Mouse (Mus musculus) kidney, embryonic 16.5 days (tissue): ENCODE measurements at regions not wholly inside any gene's neighbourhood (a gene's known extent, or its start where the extent isn't known, plus 50 kb on each side); places are given as distances from the start of the nearest gene placed in this dataset.

ENCODE experiments used
- ATAC-seq: fragments of 200-750 bp; cut with Nextera tagmentation; 2 replicates; pipeline ENCODE4 v1.8.0; 2017; ENCODE audit warnings: moderate TSS enrichment; ENCODE audit not compliant: low FRiP score, low TSS enrichment
- H3K27ac ChIP-seq: fragments of 300-500 bp; sonication (generic); 2 replicates; pipeline ENCODE4 v1.5.1; 2014; ENCODE audit warnings: low read length
- H3K27me3 ChIP-seq: fragments of 300-500 bp; sonication (generic); 2 replicates; pipeline ENCODE4 v1.6.1; 2014; ENCODE audit warnings: low read length, control low read depth, mixed read lengths; ENCODE audit not compliant: insufficient read depth
- H3K36me3 ChIP-seq: fragments of 300-500 bp; sonication (generic); 2 replicates; pipeline ENCODE4 v1.6.1; 2014; ENCODE audit warnings: low read length, control low read depth, mixed read lengths; ENCODE audit not compliant: insufficient read depth
- H3K4me1 ChIP-seq: fragments of 300-500 bp; sonication (generic); 2 replicates; pipeline ENCODE4 v1.6.1; 2014; ENCODE audit warnings: low read length, control low read depth, mixed read lengths; ENCODE audit not compliant: insufficient read depth
- H3K4me2 ChIP-seq: fragments of 300-500 bp; sonication (generic); replicated peaks from 2 replicates; pipeline ENCODE4 v1.6.1; 2014; ENCODE audit warnings: low read depth, low read length
- H3K4me3 ChIP-seq: fragments of 300-500 bp; sonication (generic); 2 replicates; pipeline ENCODE4 v1.5.1; 2014; ENCODE audit warnings: mild to moderate bottlenecking, low read length
- H3K9ac ChIP-seq: fragments of 300-500 bp; sonication (generic); replicated peaks from 2 replicates; pipeline ENCODE4 v1.6.1; 2014; ENCODE audit warnings: low read length
- H3K9me3 ChIP-seq: fragments of 300-500 bp; sonication (generic); 2 replicates; pipeline ENCODE4 v1.6.1; 2016; ENCODE audit warnings: low read length, control low read depth
- WGBS: fragments of 180-500 bp; shearing (Covaris S2); extraction: QIAGEN DNeasy Blood & Tissue Kit; methylation state at CpG from one replicate; pipeline ENCODE4 v1.1.7; 2014; 5-methylcytosine and 5-hydroxymethylcytosine counted together

- Histone ChIP-seq H3K4me2 (no peak overlapping the region), H3K27me3 (no peaks in the 10 kb centered on the region), H3K9ac (no peak overlapping the region), H3K4me1 (no peaks in the 10 kb centered on the region), H3K27ac (no peak overlapping the region), H3K9me3 (no peaks in the 10 kb centered on the region), H3K36me3 (no peaks in the 10 kb centered on the region), H3K4me3 (no peak overlapping the region)
- 87% methylated on average over 9 of the region's 9 CpGs for WGBS
- ATAC-seq, result no peak
These were observed 97.3 kb upstream of the Epb41l3 start for GRCm38 (mm10) chr17:68978151-68978550.

- H3K4me3 ChIP-seq, result no peak overlapping the region
- no peak overlapping the region for H3K4me2 ChIP-seq
- H3K36me3 ChIP-seq, result no peaks in the 10 kb centered on the region
- no peaks in the 10 kb centered on the region for H3K27me3 ChIP-seq
- H3K27ac ChIP-seq, result no peak overlapping the region
- ATAC-seq, result no peak
- H3K9me3 ChIP-seq, result no peaks in the 10 kb centered on the region
- WGBS, result 64% methylated on average over 11 of the region's 11 CpGs
- no peak overlapping the region for H3K9ac ChIP-seq
- no peaks in the 10 kb centered on the region for H3K4me1 ChIP-seq
These were observed 94.4 kb upstream of the Epb41l3 start for GRCm38 (mm10) chr17:68981120-68981519.

DNA sequence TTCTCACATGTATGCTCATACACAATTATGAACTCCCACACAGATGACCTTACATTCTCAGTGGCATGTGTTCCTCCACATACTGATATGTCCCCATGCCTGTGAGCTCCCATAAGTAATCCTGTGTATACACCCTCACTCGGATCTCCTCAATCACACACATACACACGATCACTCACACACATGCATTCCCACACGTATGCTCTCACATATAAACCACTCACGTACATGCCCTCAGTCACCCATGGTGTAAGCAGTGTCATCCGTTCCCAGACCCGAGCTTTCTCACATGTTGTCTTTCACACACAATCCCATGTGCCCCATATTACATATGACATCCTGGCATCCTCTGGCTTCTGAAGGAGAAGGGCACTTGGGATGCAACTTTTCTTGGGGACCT is 93.4 kb upstream of the Epb41l3 start:
- 91% methylated on average over 6 of the region's 6 CpGs for WGBS
- Histone ChIP-seq H3K4me2 (no peak overlapping the region), H3K4me3 (no peak overlapping the region), H3K27me3 (no peaks in the 10 kb centered on the region), H3K4me1 (no peaks in the 10 kb centered on the region), H3K9me3 (no peaks in the 10 kb centered on the region), H3K9ac (no peak overlapping the region), H3K27ac (no peak overlapping the region), H3K36me3 (no peaks in the 10 kb centered on the region)
- no peak for ATAC-seq

- Histone ChIP-seq H3K27me3 (no peaks in the 10 kb centered on the region), H3K9me3 (no peaks in the 10 kb centered on the region), H3K4me3 (no peak overlapping the region), H3K4me2 (no peak overlapping the region), H3K4me1 (no peaks in the 10 kb centered on the region), H3K9ac (no peak overlapping the region), H3K36me3 (no peaks in the 10 kb centered on the region), H3K27ac (no peak overlapping the region)
- no peak for ATAC-seq
- 95% methylated on average over 3 of the region's 3 CpGs for WGBS
These were observed 75.6 kb upstream of the Epb41l3 start for GRCm38 (mm10) chr17:68999913-69000312.

DNA sequence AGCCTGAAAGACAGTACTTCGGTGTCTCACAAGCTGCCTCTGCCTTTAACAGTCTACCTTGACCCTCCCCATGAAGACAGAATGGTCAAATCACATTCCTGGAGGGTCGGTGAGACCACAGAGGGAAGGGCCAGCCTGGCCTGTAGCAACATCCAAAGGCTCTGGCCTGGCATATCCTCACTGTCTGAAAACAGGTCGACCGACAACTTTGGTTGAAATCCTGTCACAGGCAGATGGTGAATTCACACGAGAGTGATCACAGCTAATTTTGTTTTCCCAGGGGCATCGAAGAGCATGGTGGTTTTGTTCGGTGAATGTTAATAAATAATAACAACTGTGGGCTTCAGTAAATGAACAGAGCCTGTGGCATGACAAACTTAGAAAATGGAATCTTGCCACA is 71.4 kb upstream of the Epb41l3 start:
- no peak overlapping the region for H3K27ac ChIP-seq
- no peak overlapping the region for H3K4me2 ChIP-seq
- no peak overlapping the region for H3K9ac ChIP-seq
- 50% methylated on average over 7 of the region's 7 CpGs for WGBS
- H3K4me1 ChIP-seq, result no peaks in the 10 kb centered on the region
- no peak for ATAC-seq
- no peak overlapping the region for H3K4me3 ChIP-seq
- H3K9me3 ChIP-seq, result no peaks in the 10 kb centered on the region
- H3K36me3 ChIP-seq, result no peaks in the 10 kb centered on the region
- no peaks in the 10 kb centered on the region for H3K27me3 ChIP-seq

- H3K4me1 ChIP-seq, result no peaks in the 10 kb centered on the region
- no peaks in the 10 kb centered on the region for H3K27me3 ChIP-seq
- no peak overlapping the region for H3K27ac ChIP-seq
- no peaks in the 10 kb centered on the region for H3K36me3 ChIP-seq
- no peak overlapping the region for H3K9ac ChIP-seq
- 0 out of 2 replicates have a peak, but pooled peaks have one; percentile 51 for ATAC-seq
- no peak overlapping the region for H3K4me3 ChIP-seq
- no peaks in the 10 kb centered on the region for H3K9me3 ChIP-seq
- H3K4me2 ChIP-seq, result no peak overlapping the region
- 29% methylated on average over 9 of the region's 9 CpGs for WGBS
These were observed 69.2 kb upstream of the Epb41l3 start for GRCm38 (mm10) chr17:69006272-69006671.
